ENCODE assay signal across 10 mouse cellular contexts in genomic region chr6:72730560-72730849, GRCm38 (mm10). TPM values are rescaled to one million over a fixed set of nuclear protein-coding genes. Genes with fewer than 3 reads are reported as not detected.
DNase-seq lines count a peak whose midpoint lies in the region; ATAC-seq and TF ChIP-seq lines count a peak whose summit lies in the region.
"Had no signal": no experiment of that assay in that cellular context is flagged by ENCODE, and none has a peak within 500 bp of the region (broad histone marks: within the 10 kb centered on the region; RNA-seq: fewer than 3 reads in every experiment).

No protein-coding gene starts in this region.

- peak; percentile 86 for ATAC-seq in forebrain, embryonic 16.5 days

- no peak overlapping the region for H3K4me2 ChIP-seq in forebrain, embryonic 16.5 days (ENCODE audit: low read length)

- 5% methylated on average over 8 of the region's 8 CpGs for WGBS in forebrain, embryonic 16.5 days

- peaks cover 24% of the 10 kb centered on the region for H3K4me1 ChIP-seq in forebrain, embryonic 16.5 days (replicated peaks; ENCODE audit: control insufficient read depth, insufficient read depth, low read length)

- H3K36me3 ChIP-seq in forebrain, embryonic 16.5 days (ENCODE audit: control insufficient read depth, insufficient read depth), result no peaks in the 10 kb centered on the region

- no peak overlapping the region for H3K27ac ChIP-seq in left cerebral cortex, adult 2 months
- no peak overlapping the region for H3K27ac ChIP-seq in forebrain, embryonic 16.5 days (ENCODE audit: low read length)
- H3K27ac ChIP-seq in gastrocnemius, adult 2 months, result no peak overlapping the region

- peak; percentile 15 to 37 for DNase-seq in left cerebral cortex, adult 2 months (ENCODE audit: extremely low spot score in 1 of 2, low spot score in 2 of 2)
- no peak for DNase-seq in left cerebral cortex, adult 11 months (ENCODE audit: low spot score)
- peak; percentile 41 to 43 for DNase-seq in left cerebral cortex, postnatal 14 days (ENCODE audit: low spot score in 2 of 2)
- peak; percentile 85 for DNase-seq in retina, postnatal 1 day
- no peak for DNase-seq in gastrocnemius, adult 8-10 months (ENCODE audit: low spot score in 2 of 2)
- DNase-seq in heart, adult 11 months, result no peak
- DNase-seq in gastrocnemius, adult 2 months, result no peak
- DNase-seq: heart, postnatal 4 days; thymus, postnatal 36 days had no signal

- TF ChIP-seq CTCF in left cerebral cortex, adult 2 months (IDR thresholded peaks at IDR 0.05), result no peak
- no peak for TF ChIP-seq CTCF in gastrocnemius, adult 2 months (IDR thresholded peaks at IDR 0.05)

- intact Hi-C loops in left cerebral cortex, adult 2 months (cut with DNase I), result no loop called here
- intact Hi-C loops in left cerebral cortex, postnatal 14 days (cut with DNase I), result no loop called here
- intact Hi-C loops in gastrocnemius, adult 2 months (cut with DNase I), result no loop called here

- H3K27me3 ChIP-seq in forebrain, embryonic 16.5 days (replicated peaks; ENCODE audit: control insufficient read depth, insufficient read depth, low read length), result no peaks in the 10 kb centered on the region

- no peak overlapping the region for H3K4me3 ChIP-seq in left cerebral cortex, adult 2 months
- H3K4me3 ChIP-seq in forebrain, embryonic 16.5 days (replicated peaks; ENCODE audit: low read length), result no peak overlapping the region
- no peak overlapping the region for H3K4me3 ChIP-seq in gastrocnemius, adult 2 months

- H3K9ac ChIP-seq in forebrain, embryonic 16.5 days (replicated peaks; ENCODE audit: low read depth, low read length), result no peak overlapping the region

- H3K9me3 ChIP-seq in forebrain, embryonic 16.5 days (ENCODE audit: control insufficient read depth, low read length), result no peaks in the 10 kb centered on the region

RNA-seq across cellular contexts. Expression of gene Tcf7l1, which starts 58.5 kb away (rescaled TPM):
- 1 to 10 TPM; 2.9 to 3.8 TPM for total RNA-seq in left cerebral cortex, adult 2 months (2021)
- polyA plus RNA-seq in forebrain, embryonic 16.5 days (2015; fragmentation: Nextera tagmentation; extraction: Ambion mirVana), result 4.8 and 6.2 TPM in 2 replicates
- total RNA-seq in left cerebral cortex, postnatal 14 days (2021), result 1 to 10 TPM; 4.8 to 5.0 TPM
- total RNA-seq in gastrocnemius, adult 8-10 months (2022), result 1 to 10 TPM; 3.0 to 5.0 (median 4.2) TPM
- total RNA-seq in gastrocnemius, adult 2 months (2021), result 1 to 10 TPM; 4.9 to 7.5 TPM

Comparison
In these comparisons a context has a peak if more than half of its experiments do, and no peak if none do; other contexts are left out.
1. DNase-seq: peak in left cerebral cortex, adult 2 months (2 of 2), left cerebral cortex, postnatal 14 days (2 of 2) and retina, postnatal 1 day (single experiment); none in left cerebral cortex, adult 11 months (single experiment), gastrocnemius, adult 8-10 months (0 of 2), heart, adult 11 months (single experiment) and gastrocnemius, adult 2 months (single experiment).